In the genomic region with DNA sequence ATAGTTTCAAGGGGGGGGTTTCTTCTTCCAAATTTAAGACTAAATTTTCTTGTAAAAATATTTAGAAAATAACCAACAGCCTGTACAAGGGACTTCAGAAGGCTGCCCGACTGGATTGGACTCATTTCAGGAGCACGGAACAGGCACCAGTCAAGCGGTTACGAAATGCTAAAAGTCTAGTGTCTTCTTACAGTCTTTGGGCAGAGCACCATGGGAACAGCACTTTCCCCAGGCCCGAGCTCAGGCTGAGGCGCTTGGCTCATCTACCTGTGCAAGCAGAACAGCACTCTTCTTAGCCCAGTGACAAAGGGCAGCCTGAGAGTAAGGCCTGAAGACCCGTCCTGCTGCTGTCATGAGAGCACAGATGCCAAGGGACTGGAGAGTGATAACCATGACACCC, we compare ENCODE assay signal across 18 mouse cellular contexts. TPM values are rescaled to one million over a fixed set of nuclear protein-coding genes. Genes with fewer than 3 reads are reported as not detected.
"Had no signal": no experiment of that assay in that cellular context is flagged by ENCODE, and none has a peak within 500 bp of the region (broad histone marks: within the 10 kb centered on the region; RNA-seq: fewer than 3 reads in every experiment).

No protein-coding gene starts in this region.

- DNase-seq: kidney, adult 11 months; kidney, adult 9 months; kidney, postnatal 36 days; left cerebral cortex, postnatal 4 days; lung, embryonic 14.5 days; retina, postnatal 1 day; right cerebral cortex, postnatal 4 days; thymus, postnatal 4 days had no signal

- H3K4me3 ChIP-seq: limb, embryonic 13.5 days; megakaryocyte, embryonic 14.5 days; midbrain, embryonic 15.5 days; neural tube, embryonic 12.5 days; stomach, embryonic 15.5 days had no signal

- H3K27ac ChIP-seq: kidney, postnatal 0 days; limb, embryonic 13.5 days; liver, embryonic 14.5 days; macrophage; midbrain, embryonic 15.5 days; neural tube, embryonic 12.5 days; stomach, embryonic 15.5 days had no signal

RNA-seq across cellular contexts. Expression of gene Tdrd1, which starts 38.1 kb away (rescaled TPM):
- total RNA-seq: liver, adult 2 months; neutrophil, adult 5-6 weeks had no signal
